In the genomic region with DNA sequence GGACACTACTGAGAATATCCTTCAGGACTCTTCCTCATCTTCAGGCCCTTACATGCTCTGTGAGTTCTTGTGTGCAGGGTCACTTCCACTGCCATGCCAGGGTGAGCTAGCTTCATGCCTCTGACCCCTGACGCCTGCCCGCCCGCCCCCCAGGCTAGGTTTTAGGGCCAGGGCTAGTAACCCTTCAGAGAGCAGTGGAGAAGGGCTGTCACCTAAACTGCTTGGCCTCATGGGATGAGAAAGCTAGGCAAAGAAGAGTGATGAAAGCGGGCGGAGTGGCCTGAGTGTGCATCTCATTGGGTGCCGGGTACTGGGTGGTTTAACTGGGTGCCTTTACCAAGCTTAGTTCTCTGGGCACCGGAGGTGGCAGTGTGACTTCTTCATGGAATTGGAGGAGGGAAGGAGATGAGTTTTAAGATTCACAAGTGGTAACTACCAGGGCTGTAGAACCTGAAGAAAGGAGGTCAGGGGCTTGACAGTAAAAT, we compare ENCODE assay signal across 9 mouse cellular contexts. TPM values are rescaled to one million over a fixed set of nuclear protein-coding genes. Genes with fewer than 3 reads are reported as not detected.
DNase-seq lines count a peak whose midpoint lies in the region; ATAC-seq lines count a peak whose summit lies in the region.
"Had no signal": no experiment of that assay in that cellular context is flagged by ENCODE, and none has a peak within 500 bp of the region (broad histone marks: within the 10 kb centered on the region; RNA-seq: fewer than 3 reads in every experiment).

No protein-coding gene starts in this region.

- H3K9ac ChIP-seq in kidney, embryonic 15.5 days = peak overlapping the region; percentile 78
- peak overlapping the region; percentile 90; the same call in 1 of the 2 replicates for H3K9ac ChIP-seq in forebrain, embryonic 14.5 days (ENCODE audit: low read length)
- H3K9ac ChIP-seq in limb, embryonic 13.5 days = peak overlapping the region; percentile 96
- no peak overlapping the region for H3K9ac ChIP-seq in neural tube, embryonic 14.5 days (replicated peaks; ENCODE audit: low read depth, low read length)

- no peaks in the 10 kb centered on the region for H3K27me3 ChIP-seq in kidney, embryonic 15.5 days
- no peaks in the 10 kb centered on the region for H3K27me3 ChIP-seq in forebrain, embryonic 14.5 days (replicated peaks; ENCODE audit: control insufficient read depth, insufficient read depth, low read length)
- no peaks in the 10 kb centered on the region for H3K27me3 ChIP-seq in limb, embryonic 13.5 days
- no peaks in the 10 kb centered on the region for H3K27me3 ChIP-seq in neural tube, embryonic 14.5 days (ENCODE audit: control insufficient read depth, insufficient read depth, low read length)

- peak overlapping the region; percentile 82 for H3K4me3 ChIP-seq in kidney, embryonic 15.5 days (replicated peaks)
- H3K4me3 ChIP-seq in forebrain, embryonic 14.5 days (ENCODE audit: low read depth, low read length) = peak overlapping the region; percentile 81
- peak overlapping the region; percentile 91 for H3K4me3 ChIP-seq in limb, embryonic 13.5 days
- peak overlapping the region; percentile 78; the same call in 1 of the 2 replicates for H3K4me3 ChIP-seq in neural tube, embryonic 14.5 days (ENCODE audit: low read depth, low read length)

- no peak for DNase-seq in kidney, postnatal 36 days
- DNase-seq in forebrain, embryonic 14.5 days (ENCODE audit: low spot score) = no peak
- no peak for DNase-seq in layer of hippocampus, adult 8-10 months (ENCODE audit: low spot score in 2 of 2)
- no peak for DNase-seq in yolk sac, embryonic 10.5 days (ENCODE audit: low spot score)
- no peak for DNase-seq in adipocyte (ENCODE audit: low spot score)

- peaks cover 34% of the 10 kb centered on the region for H3K36me3 ChIP-seq in kidney, embryonic 15.5 days
- peaks cover 27% of the 10 kb centered on the region for H3K36me3 ChIP-seq in forebrain, embryonic 14.5 days (ENCODE audit: control insufficient read depth, insufficient read depth, low read length)
- H3K36me3 ChIP-seq in limb, embryonic 13.5 days = peaks cover 36% of the 10 kb centered on the region
- peaks cover 13% of the 10 kb centered on the region for H3K36me3 ChIP-seq in neural tube, embryonic 14.5 days (ENCODE audit: control insufficient read depth, insufficient read depth, low read length)

- H3K9me3 ChIP-seq in kidney, embryonic 15.5 days (replicated peaks) = no peaks in the 10 kb centered on the region
- H3K9me3 ChIP-seq in forebrain, embryonic 14.5 days (replicated peaks; ENCODE audit: control insufficient read depth, low read length) = no peaks in the 10 kb centered on the region
- no peaks in the 10 kb centered on the region for H3K9me3 ChIP-seq in limb, embryonic 13.5 days
- H3K9me3 ChIP-seq in neural tube, embryonic 14.5 days (ENCODE audit: control insufficient read depth, low read length) = no peaks in the 10 kb centered on the region
- H3K9me3 ChIP-seq: megakaryocyte, embryonic 14.5 days had no signal

- peak overlapping the region; percentile 83 for H3K4me2 ChIP-seq in kidney, embryonic 15.5 days
- peak overlapping the region; percentile 68 for H3K4me2 ChIP-seq in forebrain, embryonic 14.5 days (ENCODE audit: low read length)
- peak overlapping the region; percentile 96 for H3K4me2 ChIP-seq in limb, embryonic 13.5 days (replicated peaks)
- peak overlapping the region; percentile 62 for H3K4me2 ChIP-seq in neural tube, embryonic 14.5 days (ENCODE audit: low read depth, low read length)

- H3K4me1 ChIP-seq in kidney, embryonic 15.5 days = peaks cover 49% of the 10 kb centered on the region
- peaks cover 33% of the 10 kb centered on the region for H3K4me1 ChIP-seq in forebrain, embryonic 14.5 days (ENCODE audit: control insufficient read depth, insufficient read depth, low read length)
- H3K4me1 ChIP-seq in limb, embryonic 13.5 days = peaks cover 46% of the 10 kb centered on the region
- H3K4me1 ChIP-seq in neural tube, embryonic 14.5 days (ENCODE audit: control insufficient read depth, insufficient read depth, low read length) = peaks cover 18% of the 10 kb centered on the region

- ATAC-seq in kidney, embryonic 15.5 days (replicated peaks; ENCODE audit: low FRiP score) = no peak
- no peak for ATAC-seq in forebrain, embryonic 14.5 days
- no peak for ATAC-seq in limb, embryonic 13.5 days (ENCODE audit: low FRiP score, low read depth)
- ATAC-seq in neural tube, embryonic 14.5 days (ENCODE audit: low read depth) = no peak

- H3K27ac ChIP-seq in kidney, embryonic 15.5 days = peak overlapping the region; percentile 54; the same call in 1 of the 2 replicates
- H3K27ac ChIP-seq in forebrain, embryonic 14.5 days (ENCODE audit: low read depth, low read length) = no peak overlapping the region
- no peak overlapping the region for H3K27ac ChIP-seq in limb, embryonic 13.5 days
- H3K27ac ChIP-seq in neural tube, embryonic 14.5 days (ENCODE audit: low read depth, low read length) = no peak overlapping the region

- 69% methylated on average over 7 of the region's 7 CpGs for WGBS in kidney, embryonic 15.5 days
- 89% methylated on average over 7 of the region's 7 CpGs for WGBS in forebrain, embryonic 14.5 days
- 80% methylated on average over 7 of the region's 7 CpGs for WGBS in limb, embryonic 13.5 days
- 83% methylated on average over 7 of the region's 7 CpGs for WGBS in neural tube, embryonic 14.5 days

RNA-seq across cellular contexts. Expression of a gene that starts 1.7 kb away (rescaled TPM):
- 373 and 384 TPM in 2 replicates for polyA plus RNA-seq in kidney, embryonic 15.5 days (2015; fragmentation: Nextera tagmentation; extraction: Ambion mirVana)
- polyA plus RNA-seq in forebrain, embryonic 14.5 days (2014; fragmentation: Nextera tagmentation; extraction: Ambion mirVana) = 225 and 288 TPM in 2 replicates
- 341 and 354 TPM in 2 replicates for polyA plus RNA-seq in limb, embryonic 13.5 days (2015; fragmentation: Nextera tagmentation; extraction: Ambion mirVana)
- polyA plus RNA-seq in neural tube, embryonic 14.5 days (2014; fragmentation: Nextera tagmentation; extraction: Ambion mirVana) = 219 and 241 TPM in 2 replicates
- total RNA-seq in layer of hippocampus, adult 8-10 months (2022) = 1 to 10 TPM; 5.9 to 8.8 (median 7.8) TPM

RNA-seq across cellular contexts. Expression of a gene that starts 3.8 kb away (rescaled TPM):
- 98.1 and 112 TPM in 2 replicates for polyA plus RNA-seq in kidney, embryonic 15.5 days (2015; fragmentation: Nextera tagmentation; extraction: Ambion mirVana)
- polyA plus RNA-seq in forebrain, embryonic 14.5 days (2014; fragmentation: Nextera tagmentation; extraction: Ambion mirVana) = 72.1 and 93.8 TPM in 2 replicates
- polyA plus RNA-seq in limb, embryonic 13.5 days (2015; fragmentation: Nextera tagmentation; extraction: Ambion mirVana) = 68.5 and 70.1 TPM in 2 replicates
- 69.3 and 74.1 TPM in 2 replicates for polyA plus RNA-seq in neural tube, embryonic 14.5 days (2014; fragmentation: Nextera tagmentation; extraction: Ambion mirVana)
- total RNA-seq in layer of hippocampus, adult 8-10 months (2022) = 10 to 100 TPM; 19.5 to 43.1 (median 26.7) TPM

RNA-seq across cellular contexts. Expression of a gene that starts 35.9 kb away (rescaled TPM):
- 32.6 and 40.6 TPM in 2 replicates for polyA plus RNA-seq in kidney, embryonic 15.5 days (2015; fragmentation: Nextera tagmentation; extraction: Ambion mirVana)
- polyA plus RNA-seq in forebrain, embryonic 14.5 days (2014; fragmentation: Nextera tagmentation; extraction: Ambion mirVana) = 21.8 and 22.1 TPM in 2 replicates
- polyA plus RNA-seq in limb, embryonic 13.5 days (2015; fragmentation: Nextera tagmentation; extraction: Ambion mirVana) = 26.2 and 29.4 TPM in 2 replicates
- 7.0 and 28.7 TPM in 2 replicates for polyA plus RNA-seq in neural tube, embryonic 14.5 days (2014; fragmentation: Nextera tagmentation; extraction: Ambion mirVana)
- 10 to 100 TPM; 17.6 to 27.0 (median 25.1) TPM for total RNA-seq in layer of hippocampus, adult 8-10 months (2022)
